Mouse (Mus musculus): ENCODE results near the gene Irf2bp1.

GRCm38 (mm10) chr7:19024581-19025255 lies 20.9 kb downstream of the Irf2bp1 start:
- no peak for TF ChIP-seq CTCF (IDR thresholded peaks at IDR 0.05; ENCODE audit: low read depth)
- no peak for TF ChIP-seq EP300 (IDR thresholded peaks at IDR 0.05; ENCODE audit: low read depth)
